Mouse (Mus musculus): ENCODE measurements around the gene Stac2. TPM values are rescaled to one million over a fixed set of nuclear protein-coding genes. Genes with fewer than 3 reads are reported as not detected.

The Stac2 gene
- total and polyA plus RNA-seq, 3 experiments = 0.07 TPM; not detected in 2

DNA sequence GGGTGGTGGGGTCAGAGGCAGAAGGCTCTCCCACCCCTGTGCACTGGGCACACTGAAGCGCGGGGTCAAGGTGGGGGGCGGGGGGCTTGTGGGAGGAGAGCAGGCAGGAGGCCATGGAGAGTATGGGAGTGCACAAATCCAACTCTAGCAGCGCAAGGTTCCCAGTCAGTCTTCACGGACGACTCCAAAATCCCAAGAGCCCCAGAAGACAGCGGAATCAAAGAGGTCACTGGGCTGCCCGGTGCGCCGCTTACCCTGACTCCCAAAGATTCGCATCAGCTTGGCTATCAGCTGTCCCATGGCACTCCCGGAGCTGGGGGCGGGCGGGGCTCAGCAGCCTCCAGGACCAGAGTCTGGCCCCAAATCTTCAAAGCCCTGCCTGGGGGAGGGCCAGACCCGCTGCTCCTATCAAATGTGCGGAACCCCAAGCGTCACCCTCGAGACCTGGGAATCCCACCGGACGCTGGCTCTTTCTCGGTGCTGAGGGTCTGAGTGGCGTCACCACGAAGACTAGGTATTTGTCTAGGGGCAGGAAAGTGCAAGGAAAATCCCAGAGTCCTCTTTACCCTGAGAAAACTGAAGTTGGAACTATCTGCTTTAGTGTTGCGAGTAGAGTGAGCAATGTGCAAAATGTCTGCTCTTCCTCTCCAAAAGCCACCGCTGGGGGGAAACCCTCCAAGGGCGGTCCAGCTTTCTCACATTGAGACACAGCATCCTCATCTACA is 57.5 kb downstream of the Stac2 start, which contains the start of gene Arl5c (continued):
- TF ChIP-seq IRF4 (IDR thresholded peaks at IDR 0.05; ENCODE audit: low read depth, low read length) (peak; percentile 78; the same call in 1 of the 2 replicates), BHLHE40 (IDR thresholded peaks at IDR 0.05; ENCODE audit: low read depth, low read length) (peak; percentile 55; the same call in 1 of the 2 replicates), SMC3 (IDR thresholded peaks at IDR 0.05; ENCODE audit: low read depth, low read length) (peak; percentile 42)

GRCm38 (mm10) chr11:97994539-97995100 is 58.6 kb downstream of the Stac2 start:
- H3K27ac ChIP-seq (ENCODE audit: insufficient read depth, low read depth) = peak overlapping the region; percentile 85
- H3K79me2 ChIP-seq (replicated peaks; ENCODE audit: control insufficient read depth, extremely low read depth, insufficient read depth, poor library complexity, severe bottlenecking) = no peaks in the 10 kb centered on the region
- peaks cover 4 to 29% of the 10 kb centered on the region in 2 experiments for H3K36me3 ChIP-seq (replicated peaks in 1 of 2; ENCODE audit: control insufficient read depth in 1 of 2, insufficient read depth in 1 of 2, low read length in 1 of 2)
- dilution Hi-C loops (cut with MboI; ENCODE audit: extremely low pct_ligation_motif_present, extremely low pct_unique_long_range_greater_than_20kb, low sequenced_read_pairs) (no loop called here), in situ Hi-C loops (cut with MboI; ENCODE audit: low pct_ligation_motif_present, low pct_unique_long_range_greater_than_20kb, low sequenced_read_pairs) (loop anchor here (5.0 kb wide), 1 partner anchor 33 kb away; the partner anchor contains the start of gene Rpl19)
- no peaks in the 10 kb centered on the region for H3K9me3 ChIP-seq (replicated peaks; ENCODE audit: low read length)
- H3K4me1 ChIP-seq (ENCODE audit: control insufficient read depth in 1 of 2, insufficient read depth in 2 of 2) = peaks cover 19 to 67% of the 10 kb centered on the region in 2 experiments
- H3K27me3 ChIP-seq (replicated peaks) = no peaks in the 10 kb centered on the region
- peak overlapping the region; percentile 84 for H3K9ac ChIP-seq (ENCODE audit: insufficient read depth, low read depth)
- H3K4me3 ChIP-seq (replicated peaks in 1 of 3; ENCODE audit: low read depth in 2 of 3, low read length in 2 of 3, poor library complexity in 1 of 3) = peak overlapping the region; percentile 65 to 76 (median 75)
- H3K4me2 ChIP-seq (ENCODE audit: insufficient read depth, low read depth, poor library complexity, severe bottlenecking) = peak overlapping the region; percentile 92
- peak; percentile 92 for DNase-seq (ENCODE audit: extremely low read depth)
- TF ChIP-seq UBTF (IDR thresholded peaks at IDR 0.05; ENCODE audit: low read depth, low read length) (peak; percentile 91; the same call in 1 of the 2 replicates), NELFE (IDR thresholded peaks at IDR 0.05; ENCODE audit: low read depth, low read length) (peak; percentile 80), SMC3 (IDR thresholded peaks at IDR 0.05; ENCODE audit: low read depth, low read length) (peak; percentile 86), JUND (conservative IDR thresholded peaks at IDR 0.05; ENCODE audit: low read depth, low read length) (no peak), MAZ (IDR thresholded peaks at IDR 0.05; ENCODE audit: low read depth, low read length) (no peak), JUN (IDR thresholded peaks at IDR 0.05; ENCODE audit: insufficient read depth, low read depth, low read length) (no peak), TCF12 (IDR thresholded peaks at IDR 0.05; ENCODE audit: low read depth, low read length) (peak; percentile 64; the same call in 1 of the 2 replicates), USF2 (conservative IDR thresholded peaks at IDR 0.05; ENCODE audit: low read depth, low read length) (no peak), MYC (IDR thresholded peaks at IDR 0.05; ENCODE audit: low read depth, low read length) (no peak), RAD21 (IDR thresholded peaks at IDR 0.05; ENCODE audit: low read depth, low read length) (peak; percentile 66), KAT2A (IDR thresholded peaks at IDR 0.05; ENCODE audit: insufficient replicate concordance, low read length) (no peak), ZMIZ1 (IDR thresholded peaks at IDR 0.05; ENCODE audit: low read depth, low read length) (peak; percentile 90), HCFC1 (IDR thresholded peaks at IDR 0.05; ENCODE audit: low read depth, low read length) (peak; percentile 9; the same call in 1 of the 2 replicates), ELF1 (IDR thresholded peaks at IDR 0.05; ENCODE audit: low read depth, low read length) (no peak), GABPA (IDR thresholded peaks at IDR 0.05; ENCODE audit: insufficient replicate concordance, low read depth, low read length) (no peak), BHLHE40 (IDR thresholded peaks at IDR 0.05; ENCODE audit: low read depth, low read length) (no peak), EP300 (IDR thresholded peaks at IDR 0.05; ENCODE audit: low read length) (no peak), MAFK (IDR thresholded peaks at IDR 0.05; ENCODE audit: insufficient replicate concordance, low read length) (no peak), NRF1 (IDR thresholded peaks at IDR 0.05; ENCODE audit: low read depth, low read length) (no peak), SIN3A (IDR thresholded peaks at IDR 0.05; ENCODE audit: low read length) (peak; percentile 82; the same call in 1 of the 2 replicates), POLR2A (IDR thresholded peaks at IDR 0.05; ENCODE audit: low read depth, low read length) (peak; percentile 66), CTCF (conservative IDR thresholded peaks at IDR 0.05 in 1 of 2, IDR thresholded peaks at IDR 0.05 in 1 of 2; ENCODE audit: low read depth in 2 of 2, low read length in 2 of 2) (peak; percentile 81 to 93), USF1 (IDR thresholded peaks at IDR 0.05; ENCODE audit: low read depth, low read length) (no peak), E2F4 (IDR thresholded peaks at IDR 0.05; ENCODE audit: insufficient replicate concordance, low read depth, low read length) (no peak), ZNF384 (IDR thresholded peaks at IDR 0.05; ENCODE audit: low read depth, low read length) (no peak), MXI1 (IDR thresholded peaks at IDR 0.05; ENCODE audit: low read depth, low read length) (peak; percentile 91), RCOR1 (conservative IDR thresholded peaks at IDR 0.05; ENCODE audit: low read depth, low read length) (0 out of 2 replicates have a peak, but pooled peaks have one; percentile 56), CHD2 (IDR thresholded peaks at IDR 0.05; ENCODE audit: low read length) (no peak; the same call in 1 of the 2 replicates), MAX (IDR thresholded peaks at IDR 0.05; ENCODE audit: low read length) (no peak), CHD1 (IDR thresholded peaks at IDR 0.05; ENCODE audit: low read depth, low read length) (peak; percentile 86; the same call in 1 of the 2 replicates), ZC3H11A (IDR thresholded peaks at IDR 0.05; ENCODE audit: low read depth, low read length) (no peak), MEF2A (IDR thresholded peaks at IDR 0.05; ENCODE audit: borderline replicate concordance, low read depth, low read length) (0 out of 2 replicates have a peak, but pooled peaks have one; percentile 4), POLR2AphosphoS2 (IDR thresholded peaks at IDR 0.05; ENCODE audit: low read depth, low read length) (no peak), ETS1 (conservative IDR thresholded peaks at IDR 0.05; ENCODE audit: low read depth, low read length) (no peak)
